ENCODE assay signal across 9 mouse cellular contexts in genomic region chr13:113613882-113614281, GRCm38 (mm10). TPM values are rescaled to one million over a fixed set of nuclear protein-coding genes. Genes with fewer than 3 reads are reported as not detected.
DNase-seq lines count a peak whose midpoint lies in the region; ATAC-seq and TF ChIP-seq lines count a peak whose summit lies in the region.
"Had no signal": no experiment of that assay in that cellular context is flagged by ENCODE, and none has a peak within 500 bp of the region (broad histone marks: within the 10 kb centered on the region; RNA-seq: fewer than 3 reads in every experiment).

No protein-coding gene starts in this region.

- peak overlapping the region; percentile 68 for H3K4me3 ChIP-seq in kidney, postnatal 0 days (replicated peaks; ENCODE audit: low read depth, low read length)
- H3K4me3 ChIP-seq in forebrain, embryonic 14.5 days (ENCODE audit: low read depth, low read length) = no peak overlapping the region; the same call in 1 of the 2 replicates
- peak overlapping the region; percentile 78 for H3K4me3 ChIP-seq in liver, embryonic 11.5 days (ENCODE audit: low read depth, low read length)
- peak overlapping the region; percentile 21 for H3K4me3 ChIP-seq in neural tube, embryonic 15.5 days (replicated peaks)

- H3K9me3 ChIP-seq in kidney, postnatal 0 days (replicated peaks; ENCODE audit: low read length) = no peaks in the 10 kb centered on the region
- no peaks in the 10 kb centered on the region for H3K9me3 ChIP-seq in forebrain, embryonic 14.5 days (replicated peaks; ENCODE audit: control insufficient read depth, low read length)
- no peaks in the 10 kb centered on the region for H3K9me3 ChIP-seq in liver, embryonic 11.5 days (ENCODE audit: control insufficient read depth, low read length)
- H3K9me3 ChIP-seq in neural tube, embryonic 15.5 days (replicated peaks) = no peaks in the 10 kb centered on the region

- H3K9ac ChIP-seq in kidney, postnatal 0 days (ENCODE audit: low read depth, low read length) = peak overlapping the region; percentile 50; the same call in 1 of the 2 replicates
- H3K9ac ChIP-seq in forebrain, embryonic 14.5 days (ENCODE audit: low read length) = no peak overlapping the region
- H3K9ac ChIP-seq in liver, embryonic 11.5 days (ENCODE audit: low read depth, low read length) = peak overlapping the region; percentile 7; the same call in 1 of the 2 replicates
- no peak overlapping the region for H3K9ac ChIP-seq in neural tube, embryonic 15.5 days (replicated peaks)

- no peak for TF ChIP-seq CTCF in kidney, postnatal 0 days (IDR thresholded peaks at IDR 0.05; ENCODE audit: low read depth)

- H3K27ac ChIP-seq in kidney, postnatal 0 days = peak overlapping the region; percentile 52; the same call in 1 of the 2 replicates
- H3K27ac ChIP-seq in forebrain, embryonic 14.5 days (ENCODE audit: low read depth, low read length) = no peak overlapping the region
- H3K27ac ChIP-seq in liver, embryonic 11.5 days (ENCODE audit: low read depth, low read length) = no peak overlapping the region
- H3K27ac ChIP-seq in neural tube, embryonic 15.5 days (replicated peaks) = no peak overlapping the region

- peaks cover 41% of the 10 kb centered on the region for H3K4me1 ChIP-seq in kidney, postnatal 0 days (replicated peaks; ENCODE audit: insufficient read depth, low read length)
- peaks cover 50% of the 10 kb centered on the region for H3K4me1 ChIP-seq in forebrain, embryonic 14.5 days (ENCODE audit: control insufficient read depth, insufficient read depth, low read length)
- H3K4me1 ChIP-seq in liver, embryonic 11.5 days (replicated peaks; ENCODE audit: control insufficient read depth, insufficient read depth, low read length) = peaks cover 61% of the 10 kb centered on the region
- H3K4me1 ChIP-seq in neural tube, embryonic 15.5 days = peaks cover 70% of the 10 kb centered on the region

- DNase-seq in kidney, postnatal 0 days (ENCODE audit: low spot score) = peak; percentile 26
- DNase-seq in kidney, postnatal 4 days = no peak
- no peak for DNase-seq in forebrain, embryonic 14.5 days (ENCODE audit: low spot score)
- no peak for DNase-seq in liver, embryonic 11.5 days (ENCODE audit: low spot score)
- DNase-seq in adrenal gland, postnatal 14 days = no peak
- DNase-seq in gastrocnemius, postnatal 10 days = no peak

- H3K4me2 ChIP-seq in kidney, postnatal 0 days (ENCODE audit: low read length) = peak overlapping the region; percentile 83
- H3K4me2 ChIP-seq in forebrain, embryonic 14.5 days (ENCODE audit: low read length) = peak overlapping the region; percentile 88
- H3K4me2 ChIP-seq in liver, embryonic 11.5 days = peak overlapping the region; percentile 89
- H3K4me2 ChIP-seq in neural tube, embryonic 15.5 days = peak overlapping the region; percentile 82

- no peaks in the 10 kb centered on the region for H3K27me3 ChIP-seq in kidney, postnatal 0 days (ENCODE audit: insufficient read depth, low read length)
- H3K27me3 ChIP-seq in forebrain, embryonic 14.5 days (replicated peaks; ENCODE audit: control insufficient read depth, insufficient read depth, low read length) = no peaks in the 10 kb centered on the region
- no peaks in the 10 kb centered on the region for H3K27me3 ChIP-seq in liver, embryonic 11.5 days (replicated peaks; ENCODE audit: control insufficient read depth, insufficient read depth, low read length)
- no peaks in the 10 kb centered on the region for H3K27me3 ChIP-seq in neural tube, embryonic 15.5 days (replicated peaks)
- H3K27me3 ChIP-seq: Patski had no signal

- 37% methylated on average over 10 of the region's 10 CpGs for WGBS in kidney, postnatal 0 days
- 44% methylated on average over 10 of the region's 10 CpGs for WGBS in forebrain, embryonic 14.5 days
- 57% methylated on average over 10 of the region's 10 CpGs for WGBS in liver, embryonic 11.5 days
- WGBS in neural tube, embryonic 15.5 days = 28% methylated on average over 10 of the region's 10 CpGs

- no peaks in the 10 kb centered on the region for H3K36me3 ChIP-seq in kidney, postnatal 0 days (ENCODE audit: insufficient read depth, low read length)
- H3K36me3 ChIP-seq in forebrain, embryonic 14.5 days (ENCODE audit: control insufficient read depth, insufficient read depth, low read length) = no peaks in the 10 kb centered on the region
- 0 out of 2 replicates have a peak, but pooled peaks cover 3% of the 10 kb centered on the region for H3K36me3 ChIP-seq in liver, embryonic 11.5 days (ENCODE audit: control insufficient read depth, insufficient read depth, low read length)
- no peaks in the 10 kb centered on the region for H3K36me3 ChIP-seq in neural tube, embryonic 15.5 days

- ATAC-seq in kidney, postnatal 0 days (replicated peaks; ENCODE audit: low FRiP score, low read depth) = no peak
- ATAC-seq in forebrain, embryonic 14.5 days = no peak
- ATAC-seq in liver, embryonic 11.5 days (replicated peaks; ENCODE audit: low FRiP score) = no peak
- no peak for ATAC-seq in neural tube, embryonic 15.5 days (ENCODE audit: low FRiP score)
- ATAC-seq in inflammation-experienced regulatory T-cells, adult 6 months = no peak
- ATAC-seq: Patski had no signal

RNA-seq across cellular contexts. Expression of gene Snx18, which starts 4.5 kb away (rescaled TPM):
- 31.2 and 34.8 TPM in 2 replicates for polyA plus RNA-seq in kidney, postnatal 0 days (2015; fragmentation: Nextera tagmentation; extraction: Ambion mirVana)
- polyA plus RNA-seq in forebrain, embryonic 14.5 days (2014; fragmentation: Nextera tagmentation; extraction: Ambion mirVana) = 12.1 and 12.2 TPM in 2 replicates
- polyA plus RNA-seq in liver, embryonic 11.5 days (2014; fragmentation: Nextera tagmentation; extraction: Ambion mirVana) = 14.9 and 16.0 TPM in 2 replicates
- polyA plus RNA-seq in neural tube, embryonic 15.5 days (2015; fragmentation: Nextera tagmentation; extraction: Ambion mirVana) = 9.9 and 12.3 TPM in 2 replicates
- 22.6 and 27.6 TPM in 2 replicates for total RNA-seq in adrenal gland, postnatal 14 days (2021)
- 10 to 100 TPM; 20.1 to 25.7 TPM for total RNA-seq in gastrocnemius, postnatal 10 days (2021)
- 10 to 100 TPM; 10.7 to 12.2 (median 11.8) TPM for polyA plus RNA-seq in inflammation-experienced regulatory T-cells, adult 6 months (2017; shearing (Covaris generic))

RNA-seq across cellular contexts. Expression of gene Hspb3, which starts 49.6 kb away (rescaled TPM):
- polyA plus RNA-seq in kidney, postnatal 0 days (2015; fragmentation: Nextera tagmentation; extraction: Ambion mirVana) = not detected in 2 replicates
- 1.1 TPM in 1 of 2 replicates, not detected in the other for polyA plus RNA-seq in forebrain, embryonic 14.5 days (2014; fragmentation: Nextera tagmentation; extraction: Ambion mirVana)
- polyA plus RNA-seq in liver, embryonic 11.5 days (2014; fragmentation: Nextera tagmentation; extraction: Ambion mirVana) = 0.25 and 0.59 TPM in 2 replicates
- 0.49 and 1.8 TPM in 2 replicates for polyA plus RNA-seq in neural tube, embryonic 15.5 days (2015; fragmentation: Nextera tagmentation; extraction: Ambion mirVana)
- not detected in 2 replicates for total RNA-seq in adrenal gland, postnatal 14 days (2021)
- 10 to 100 TPM; 79.1 to 87.3 TPM for total RNA-seq in gastrocnemius, postnatal 10 days (2021)
- not detected for polyA plus RNA-seq in inflammation-experienced regulatory T-cells, adult 6 months (2017; shearing (Covaris generic))
- polyA plus RNA-seq: Patski had no signal

Comparison
In these comparisons a context has a peak if more than half of its experiments do, and no peak if none do; other contexts are left out.
1. H3K9ac ChIP-seq: peak in kidney, postnatal 0 days (single experiment) and liver, embryonic 11.5 days (single experiment); none in forebrain, embryonic 14.5 days (single experiment) and neural tube, embryonic 15.5 days (single experiment).
2. Peak in every context shown above with its lines, with median percentiles within 50 percentile points of each other: H3K4me2 ChIP-seq.